Comparison of ENCODE assay signal across 10 mouse cellular contexts in genomic region chr8:94377714-94378205, GRCm38 (mm10). TPM values are rescaled to one million over a fixed set of nuclear protein-coding genes. Genes with fewer than 3 reads are reported as not detected.
A peak's percentile ranks its signal among the peaks of the same experiment; 100 is the strongest.
DNase-seq lines count a peak whose midpoint lies in the region; ATAC-seq and TF ChIP-seq lines count a peak whose summit lies in the region.
"Had no signal": no experiment of that assay in that cellular context is flagged by ENCODE, and none has a peak within 500 bp of the region (broad histone marks: within the 10 kb centered on the region; RNA-seq: fewer than 3 reads in every experiment).

No protein-coding gene starts in this region.

- H3K4me3 ChIP-seq in midbrain, postnatal 0 days (ENCODE audit: low read depth, low read length) = no peak overlapping the region
- no peak overlapping the region for H3K4me3 ChIP-seq in left cerebral cortex, adult 2 months

- H3K27me3 ChIP-seq in midbrain, postnatal 0 days (ENCODE audit: insufficient read depth, low read length) = no peaks in the 10 kb centered on the region

- peak; percentile 63 for DNase-seq in adrenal gland, postnatal 10 days
- DNase-seq in adrenal gland, adult 8-10 months = no peak
- DNase-seq in heart, adult 9 months (ENCODE audit: low spot score in 2 of 2) = peak; percentile 84 to 85
- DNase-seq in kidney, postnatal 14 days = peak; percentile 94
- DNase-seq in lung, postnatal 4 days = peak; percentile 77 to 86
- DNase-seq in midbrain, postnatal 0 days (ENCODE audit: low spot score) = no peak
- no peak for DNase-seq in left cerebral cortex, adult 2 months (ENCODE audit: extremely low spot score in 1 of 2, low spot score in 2 of 2)
- no peak for DNase-seq in cerebellum, adult 11 months

- H3K4me2 ChIP-seq in midbrain, postnatal 0 days (ENCODE audit: low read depth, low read length, poor library complexity, severe bottlenecking) = no peak overlapping the region

- no peak overlapping the region for H3K9ac ChIP-seq in midbrain, postnatal 0 days (replicated peaks; ENCODE audit: low read length, poor library complexity, severe bottlenecking)

- no peaks in the 10 kb centered on the region for H3K9me3 ChIP-seq in midbrain, postnatal 0 days (ENCODE audit: low read length)

- 68% methylated on average over 11 of the region's 11 CpGs for WGBS in midbrain, postnatal 0 days

- ATAC-seq in midbrain, postnatal 0 days (ENCODE audit: low FRiP score) = no peak

- no peak for TF ChIP-seq CTCF in midbrain, postnatal 0 days (IDR thresholded peaks at IDR 0.05)
- no peak for TF ChIP-seq CTCF in left cerebral cortex, adult 2 months (IDR thresholded peaks at IDR 0.05)

- no peaks in the 10 kb centered on the region for H3K4me1 ChIP-seq in midbrain, postnatal 0 days (ENCODE audit: insufficient read depth, low read length)

- intact Hi-C loops in left cerebral cortex, adult 2 months (cut with DNase I) = no loop called here

- no peaks in the 10 kb centered on the region for H3K36me3 ChIP-seq in midbrain, postnatal 0 days (ENCODE audit: insufficient read depth, low read length)

- H3K27ac ChIP-seq in midbrain, postnatal 0 days (ENCODE audit: low read depth, low read length) = no peak overlapping the region
- H3K27ac ChIP-seq in left cerebral cortex, adult 2 months = no peak overlapping the region

RNA-seq across cellular contexts. Expression of gene Herpud1, which starts 8.5 kb away (rescaled TPM):
- 100 to 1,000 TPM in 1 of 2 experiments, 10 to 100 TPM in 1; 93.9 to 145 TPM for total RNA-seq in adrenal gland, postnatal 10 days (2021)
- total RNA-seq in adrenal gland, adult 8-10 months (2022) = 100 to 1,000 TPM; 112 to 129 (median 123) TPM
- 86.1 and 87.1 TPM in 2 replicates for total RNA-seq in midbrain, postnatal 0 days (2014; rRNA removed)
- polyA plus RNA-seq in midbrain, postnatal 0 days (2015; fragmentation: Nextera tagmentation; extraction: Ambion mirVana) = 71.0 and 80.4 TPM in 2 replicates
- 10 to 100 TPM; 68.3 to 78.2 TPM for total RNA-seq in left cerebral cortex, adult 2 months (2021)

RNA-seq across cellular contexts. Expression of gene Slc12a3, which starts 48.8 kb away (rescaled TPM):
- under 1 TPM; 0.12 to 0.24 TPM for total RNA-seq in adrenal gland, postnatal 10 days (2021)
- under 1 TPM in 1 of 4 experiments, not detected in 3; 0.16 TPM for total RNA-seq in adrenal gland, adult 8-10 months (2022)
- not detected in 2 replicates for total RNA-seq in midbrain, postnatal 0 days (2014; rRNA removed)
- polyA plus RNA-seq in midbrain, postnatal 0 days (2015; fragmentation: Nextera tagmentation; extraction: Ambion mirVana) = 0.05 and 0.17 TPM in 2 replicates
- under 1 TPM; 0.29 to 0.68 TPM for total RNA-seq in left cerebral cortex, adult 2 months (2021)
- total RNA-seq: common myeloid progenitor, adult 5-6 weeks had no signal
- polyA plus RNA-seq: C2C12 had no signal

RNA-seq across cellular contexts. Expression of gene Nlrc5, which starts 56.4 kb away (rescaled TPM):
- total RNA-seq in adrenal gland, postnatal 10 days (2021) = 1 to 10 TPM; 2.8 TPM
- total RNA-seq in adrenal gland, adult 8-10 months (2022) = 10 to 100 TPM in 2 of 4 experiments, 1 to 10 TPM in 2; 5.3 to 15.3 (median 9.0) TPM
- 0.22 and 1.7 TPM in 2 replicates for total RNA-seq in midbrain, postnatal 0 days (2014; rRNA removed)
- polyA plus RNA-seq in midbrain, postnatal 0 days (2015; fragmentation: Nextera tagmentation; extraction: Ambion mirVana) = 0.56 and 0.63 TPM in 2 replicates
- total RNA-seq in left cerebral cortex, adult 2 months (2021) = under 1 TPM; 0.51 to 0.59 TPM

Comparison
In these comparisons a context has a peak if more than half of its experiments do, and no peak if none do; other contexts are left out.
1. DNase-seq: peak in adrenal gland, postnatal 10 days (single experiment), heart, adult 9 months (2 of 2), kidney, postnatal 14 days (single experiment) and lung, postnatal 4 days (2 of 2); none in adrenal gland, adult 8-10 months (single experiment), midbrain, postnatal 0 days (single experiment), left cerebral cortex, adult 2 months (0 of 2) and cerebellum, adult 11 months (single experiment).